Mouse (Mus musculus) ES-Bruce4 (cell line): ENCODE data around the gene Gfi1.

Experiments used
- CTCF ChIP-seq: IDR thresholded peaks from one replicate; pipeline ENCODE4 v1.8.1; 2011; ENCODE audit warnings: low read depth, low read length
- EP300 ChIP-seq: IDR thresholded peaks from 2 replicates; pipeline ENCODE4 v1.6.1; 2011; ENCODE audit warnings: low read depth, low read length; ENCODE audit not compliant: insufficient read depth
- POLR2A ChIP-seq: IDR thresholded peaks from one replicate; pipeline ENCODE4 v1.8.1; 2011; ENCODE audit warnings: low read length; ENCODE audit not compliant: insufficient read depth

GRCm38 (mm10) chr5:107736171-107736570 lies 10.3 kb upstream of the Gfi1 start:
- TF ChIP-seq CTCF (no peak), EP300 (no peak), POLR2A (no peak)
